Mouse (Mus musculus): ENCODE results near the gene Ppm1k. TPM values are rescaled to one million over a fixed set of nuclear protein-coding genes. Genes with fewer than 3 reads are reported as not detected.

Ppm1k gene
- polyA plus RNA-seq, 1 experiment: 20.7 TPM

DNA sequence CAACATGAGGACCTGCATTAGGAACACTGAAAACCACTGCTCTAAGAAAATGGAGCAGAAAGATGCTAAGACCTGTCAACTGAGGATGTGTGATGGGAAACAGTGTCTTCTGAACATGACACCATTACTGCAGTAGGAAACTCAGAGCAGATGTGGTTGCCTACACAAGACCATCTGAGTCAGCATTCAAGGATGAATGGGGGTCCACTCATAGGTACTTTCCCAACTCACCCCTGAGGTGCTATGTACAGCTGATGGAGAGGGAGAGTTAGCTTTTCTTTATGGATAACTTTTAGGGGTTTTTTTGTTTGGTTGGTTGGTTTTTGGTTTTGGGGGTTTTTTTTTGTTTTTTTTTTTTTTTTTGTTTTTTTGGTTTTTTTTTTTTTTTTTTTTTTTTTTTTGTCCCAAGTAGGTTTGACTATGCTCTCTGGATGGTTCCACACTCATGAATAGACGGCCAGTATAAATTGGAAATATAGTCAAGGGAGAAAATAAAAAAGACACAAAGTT is 5.9 kb downstream of the Ppm1k start:
- DNase-seq: no peak
- Histone ChIP-seq H3K4me1 (ENCODE audit: control insufficient read depth, insufficient read depth, low read length) (peaks cover 7% of the 10 kb centered on the region), H3K27me3 (ENCODE audit: control insufficient read depth, insufficient read depth, low read length) (no peaks in the 10 kb centered on the region), H3K27ac (ENCODE audit: insufficient read depth, low read length) (no peak overlapping the region), H3K4me3 (replicated peaks; ENCODE audit: insufficient read depth, low read depth, low read length) (no peak overlapping the region)
- TF ChIP-seq CTCF (IDR thresholded peaks at IDR 0.05; ENCODE audit: borderline replicate concordance, insufficient read depth, low read depth, low read length) (no peak), POLR2A (IDR thresholded peaks at IDR 0.05; ENCODE audit: borderline replicate concordance, insufficient read depth, low read length) (no peak)
- 97% methylated on average over 1 of the region's 1 CpGs for WGBS

DNA sequence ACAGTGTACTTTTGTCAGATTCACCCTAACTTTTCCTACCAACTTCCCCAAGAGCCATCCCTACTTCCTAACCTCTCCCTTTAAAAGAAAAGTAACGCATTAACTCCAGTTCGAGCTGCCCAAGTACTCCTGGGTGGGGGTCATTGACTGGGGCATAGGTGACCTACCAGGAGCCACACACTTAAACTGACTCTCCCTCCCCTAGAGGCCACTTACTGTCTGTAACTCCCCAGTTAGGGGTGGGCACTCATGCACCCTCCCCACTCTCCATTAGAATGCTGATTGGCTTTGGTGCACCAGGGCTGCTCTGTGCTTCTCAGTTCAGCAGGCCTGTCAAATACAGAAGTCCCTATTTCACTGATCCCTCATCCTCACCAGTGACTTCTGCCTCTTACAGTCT is 8.3 kb downstream of the Ppm1k start:
- DNase-seq: no peak
- no peak for TF ChIP-seq POLR2A (IDR thresholded peaks at IDR 0.05; ENCODE audit: borderline replicate concordance, insufficient read depth, low read length)
- TF ChIP-seq CTCF (IDR thresholded peaks at IDR 0.05; ENCODE audit: borderline replicate concordance, insufficient read depth, low read depth, low read length): no peak
- Histone ChIP-seq H3K4me1 (ENCODE audit: control insufficient read depth, insufficient read depth, low read length) (peaks cover 7% of the 10 kb centered on the region), H3K27me3 (ENCODE audit: control insufficient read depth, insufficient read depth, low read length) (no peaks in the 10 kb centered on the region), H3K27ac (ENCODE audit: insufficient read depth, low read length) (no peak overlapping the region), H3K4me3 (replicated peaks; ENCODE audit: insufficient read depth, low read depth, low read length) (no peak overlapping the region)
- WGBS: 94% methylated on average over 2 of the region's 2 CpGs

- 56% methylated on average over 10 of the region's 10 CpGs for WGBS
- TF ChIP-seq CTCF (IDR thresholded peaks at IDR 0.05; ENCODE audit: borderline replicate concordance, insufficient read depth, low read depth, low read length) (no peak), POLR2A (IDR thresholded peaks at IDR 0.05; ENCODE audit: borderline replicate concordance, insufficient read depth, low read length) (no peak)
- no peak for DNase-seq
- Histone ChIP-seq H3K4me3 (replicated peaks; ENCODE audit: insufficient read depth, low read depth, low read length) (no peak overlapping the region), H3K27me3 (ENCODE audit: control insufficient read depth, insufficient read depth, low read length) (no peaks in the 10 kb centered on the region), H3K27ac (ENCODE audit: insufficient read depth, low read length) (no peak overlapping the region), H3K4me1 (ENCODE audit: control insufficient read depth, insufficient read depth, low read length) (peaks cover 4% of the 10 kb centered on the region)
These were observed 10.5 kb downstream of the Ppm1k start for GRCm38 (mm10) chr6:57524742-57525141.

DNA sequence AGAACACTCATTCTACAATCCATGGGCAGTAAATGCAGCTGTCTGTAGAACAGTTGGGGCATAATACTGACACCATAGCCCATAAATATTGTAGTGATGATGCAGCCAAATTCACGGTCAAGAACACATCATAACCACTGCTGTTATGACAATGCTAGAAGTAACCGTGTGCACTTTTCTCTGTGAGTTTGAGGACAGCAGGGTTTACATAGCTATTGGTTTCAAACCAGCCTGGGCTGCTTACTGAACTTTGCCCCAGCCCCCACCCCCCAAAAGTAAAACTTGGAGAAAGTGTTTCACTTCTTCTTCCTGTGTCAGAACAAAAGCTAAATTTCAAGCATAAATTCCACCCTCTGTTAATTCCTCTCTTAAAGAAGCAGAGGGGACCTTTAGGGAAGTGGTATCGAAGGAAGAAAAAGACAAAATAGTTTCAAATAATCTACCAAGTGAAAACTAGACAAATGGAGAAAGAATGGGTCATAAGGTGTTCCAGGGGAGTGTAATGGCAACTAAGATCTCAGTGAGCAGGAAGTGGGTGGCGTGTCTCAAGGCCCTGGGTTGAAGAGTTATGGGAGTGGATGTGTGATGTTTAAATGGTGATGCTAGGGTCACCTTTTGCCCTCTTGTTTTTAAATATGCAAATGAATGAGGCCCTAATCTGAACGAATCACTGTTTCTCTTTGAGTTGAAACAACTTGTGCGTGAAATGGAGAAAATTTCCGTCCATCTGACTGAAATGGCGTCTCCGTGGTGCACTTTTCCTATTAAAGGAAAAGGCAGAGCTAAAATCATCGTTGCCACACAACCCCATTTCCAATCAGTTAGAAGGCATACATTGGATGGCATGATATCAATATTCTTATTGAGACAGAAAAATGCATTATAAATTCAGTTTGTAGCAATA is 14.3 kb downstream of the Ppm1k start:
- H3K4me1 ChIP-seq (ENCODE audit: control insufficient read depth, insufficient read depth, low read length): peaks cover 4% of the 10 kb centered on the region
- no peak for DNase-seq
- H3K27ac ChIP-seq (ENCODE audit: insufficient read depth, low read length): no peak overlapping the region
- no peak for TF ChIP-seq POLR2A (IDR thresholded peaks at IDR 0.05; ENCODE audit: borderline replicate concordance, insufficient read depth, low read length)
- WGBS: 73% methylated on average over 10 of the region's 10 CpGs
- no peaks in the 10 kb centered on the region for H3K27me3 ChIP-seq (ENCODE audit: control insufficient read depth, insufficient read depth, low read length)
- H3K4me3 ChIP-seq (replicated peaks; ENCODE audit: insufficient read depth, low read depth, low read length): no peak overlapping the region

- no peak for DNase-seq
- no peak for TF ChIP-seq CTCF (IDR thresholded peaks at IDR 0.05; ENCODE audit: borderline replicate concordance, insufficient read depth, low read depth, low read length)
- TF ChIP-seq POLR2A (IDR thresholded peaks at IDR 0.05; ENCODE audit: borderline replicate concordance, insufficient read depth, low read length): no peak
- Histone ChIP-seq H3K27me3 (ENCODE audit: control insufficient read depth, insufficient read depth, low read length) (no peaks in the 10 kb centered on the region), H3K4me3 (replicated peaks; ENCODE audit: insufficient read depth, low read depth, low read length) (no peak overlapping the region), H3K27ac (ENCODE audit: insufficient read depth, low read length) (no peak overlapping the region), H3K4me1 (ENCODE audit: control insufficient read depth, insufficient read depth, low read length) (no peaks in the 10 kb centered on the region)
- WGBS: 88% methylated on average over 4 of the region's 4 CpGs
These were observed 21.3 kb downstream of the Ppm1k start for GRCm38 (mm10) chr6:57514035-57514374.

- TF ChIP-seq CTCF (IDR thresholded peaks at IDR 0.05; ENCODE audit: borderline replicate concordance, insufficient read depth, low read depth, low read length) (no peak), POLR2A (IDR thresholded peaks at IDR 0.05; ENCODE audit: borderline replicate concordance, insufficient read depth, low read length) (no peak)
- Histone ChIP-seq H3K27ac (ENCODE audit: insufficient read depth, low read length) (no peak overlapping the region), H3K4me3 (replicated peaks; ENCODE audit: insufficient read depth, low read depth, low read length) (no peak overlapping the region), H3K27me3 (ENCODE audit: control insufficient read depth, insufficient read depth, low read length) (no peaks in the 10 kb centered on the region), H3K4me1 (ENCODE audit: control insufficient read depth, insufficient read depth, low read length) (no peaks in the 10 kb centered on the region)
- 88% methylated on average over 7 of the region's 7 CpGs for WGBS
- DNase-seq: no peak
These were observed 21.8 kb downstream of the Ppm1k start for GRCm38 (mm10) chr6:57513351-57514034.

GRCm38 (mm10) chr6:57511899-57512298 is 23.4 kb downstream of the Ppm1k start:
- H3K27ac ChIP-seq (ENCODE audit: insufficient read depth, low read length): no peak overlapping the region
- no peak overlapping the region for H3K4me3 ChIP-seq (replicated peaks; ENCODE audit: insufficient read depth, low read depth, low read length)
- WGBS: 81% methylated on average over 5 of the region's 5 CpGs
- TF ChIP-seq CTCF (IDR thresholded peaks at IDR 0.05; ENCODE audit: borderline replicate concordance, insufficient read depth, low read depth, low read length) (no peak), POLR2A (IDR thresholded peaks at IDR 0.05; ENCODE audit: borderline replicate concordance, insufficient read depth, low read length) (no peak)
- no peak for DNase-seq
- no peaks in the 10 kb centered on the region for H3K4me1 ChIP-seq (ENCODE audit: control insufficient read depth, insufficient read depth, low read length)
- no peaks in the 10 kb centered on the region for H3K27me3 ChIP-seq (ENCODE audit: control insufficient read depth, insufficient read depth, low read length)

Data from cerebellum, adult 2 months (tissue).